ENCODE assay signal across 14 mouse cellular contexts in genomic region chr19:4666815-4667214, GRCm38 (mm10). TPM values are rescaled to one million over a fixed set of nuclear protein-coding genes. Genes with fewer than 3 reads are reported as not detected.
DNase-seq lines count a peak whose midpoint lies in the region; ATAC-seq and TF ChIP-seq lines count a peak whose summit lies in the region.
"Had no signal": no experiment of that assay in that cellular context is flagged by ENCODE, and none has a peak within 500 bp of the region (broad histone marks: within the 10 kb centered on the region; RNA-seq: fewer than 3 reads in every experiment).

No protein-coding gene starts in this region.

- no peak; the same call in none of the 2 replicates for TF ChIP-seq RAD21 in CH12.LX (IDR thresholded peaks at IDR 0.05; ENCODE audit: low read depth, low read length)

- no peaks in the 10 kb centered on the region for H3K27me3 ChIP-seq in heart, postnatal 0 days (ENCODE audit: control insufficient read depth, insufficient read depth, low read length)
- no peaks in the 10 kb centered on the region for H3K27me3 ChIP-seq in liver, adult 2 months (ENCODE audit: control insufficient read depth, insufficient read depth, low read length)
- peaks cover 11% of the 10 kb centered on the region; the same call in 1 of the 2 replicates for H3K27me3 ChIP-seq in liver, embryonic 12.5 days (replicated peaks)
- peaks cover 12% of the 10 kb centered on the region for H3K27me3 ChIP-seq in CH12.LX (replicated peaks)

- dilution Hi-C loops in CH12.LX (cut with MboI; ENCODE audit: extremely low pct_ligation_motif_present, extremely low pct_unique_long_range_greater_than_20kb, low sequenced_read_pairs) = no loop called here

- ATAC-seq in heart, postnatal 0 days (ENCODE audit: insufficient read depth, low read depth) = no peak
- no peak for ATAC-seq in liver, embryonic 12.5 days

- no peak for TF ChIP-seq POLR2A in liver, adult 2 months (IDR thresholded peaks at IDR 0.05; ENCODE audit: extremely low read depth, insufficient read depth, low read length)
- no peak for TF ChIP-seq POLR2A in CH12.LX (IDR thresholded peaks at IDR 0.05; ENCODE audit: low read depth, low read length)

- H3K4me1 ChIP-seq in heart, postnatal 0 days (ENCODE audit: control insufficient read depth, insufficient read depth) = no peaks in the 10 kb centered on the region
- no peaks in the 10 kb centered on the region for H3K4me1 ChIP-seq in liver, adult 2 months (ENCODE audit: control insufficient read depth, insufficient read depth, low read length)
- H3K4me1 ChIP-seq in liver, embryonic 12.5 days = no peaks in the 10 kb centered on the region
- no peaks in the 10 kb centered on the region; a peak in 1 of 4 replicates for H3K4me1 ChIP-seq in CH12.LX (ENCODE audit: control insufficient read depth in 1 of 2, insufficient read depth in 2 of 2)
- H3K4me1 ChIP-seq: forebrain, embryonic 10.5 days; heart, embryonic 10.5 days; hindbrain, embryonic 10.5 days had no signal

- no peak overlapping the region for H3K27ac ChIP-seq in heart, postnatal 0 days (ENCODE audit: low read depth)
- no peak overlapping the region for H3K27ac ChIP-seq in liver, adult 2 months (replicated peaks; ENCODE audit: insufficient read depth, low read depth, low read length)
- no peak overlapping the region for H3K27ac ChIP-seq in liver, embryonic 12.5 days
- H3K27ac ChIP-seq in CH12.LX (ENCODE audit: insufficient read depth, low read depth) = no peak overlapping the region
- H3K27ac ChIP-seq: forebrain, embryonic 10.5 days; gastrocnemius, adult 2 months; heart, embryonic 10.5 days; hindbrain, embryonic 10.5 days had no signal

- no peaks in the 10 kb centered on the region for H3K79me2 ChIP-seq in liver, adult 2 months (ENCODE audit: control insufficient read depth, insufficient read depth, low read length)
- H3K79me2 ChIP-seq in CH12.LX (replicated peaks; ENCODE audit: control insufficient read depth, extremely low read depth, insufficient read depth, poor library complexity, severe bottlenecking) = no peaks in the 10 kb centered on the region

- H3K4me2 ChIP-seq in heart, postnatal 0 days (ENCODE audit: low read depth, low read length) = no peak overlapping the region
- no peak overlapping the region for H3K4me2 ChIP-seq in liver, embryonic 12.5 days
- H3K4me2 ChIP-seq in CH12.LX (ENCODE audit: insufficient read depth, low read depth, poor library complexity, severe bottlenecking) = no peak overlapping the region
- H3K4me2 ChIP-seq: liver, embryonic 11.5 days had no signal

- TF ChIP-seq EP300 in heart, postnatal 0 days (IDR thresholded peaks at IDR 0.05; ENCODE audit: low read depth) = no peak
- TF ChIP-seq EP300 in CH12.LX (IDR thresholded peaks at IDR 0.05; ENCODE audit: low read length) = no peak

- peak; percentile 11; the same call in 1 of the 2 replicates for TF ChIP-seq CTCF in heart, postnatal 0 days (IDR thresholded peaks at IDR 0.05; ENCODE audit: low read depth)
- peak; percentile 9; the same call in 1 of the 2 replicates for TF ChIP-seq CTCF in liver, adult 2 months (IDR thresholded peaks at IDR 0.05; ENCODE audit: low read depth, low read length)
- peak in 1 of 2 experiments; percentile 32; a peak in 1 of 4 replicates for TF ChIP-seq CTCF in CH12.LX (conservative IDR thresholded peaks at IDR 0.05 in 1 of 2, IDR thresholded peaks at IDR 0.05 in 1 of 2; ENCODE audit: low read depth in 2 of 2, low read length in 2 of 2)

- no peaks in the 10 kb centered on the region for H3K36me3 ChIP-seq in heart, postnatal 0 days (replicated peaks; ENCODE audit: control insufficient read depth, insufficient read depth, low read length)
- H3K36me3 ChIP-seq in liver, adult 2 months (ENCODE audit: control insufficient read depth, insufficient read depth, low read length) = no peaks in the 10 kb centered on the region
- H3K36me3 ChIP-seq in liver, embryonic 12.5 days = no peaks in the 10 kb centered on the region
- no peaks in the 10 kb centered on the region for H3K36me3 ChIP-seq in CH12.LX (replicated peaks in 1 of 2; ENCODE audit: control insufficient read depth in 1 of 2, insufficient read depth in 1 of 2, low read length in 1 of 2)
- H3K36me3 ChIP-seq: forebrain, embryonic 10.5 days; heart, embryonic 10.5 days; hindbrain, embryonic 10.5 days had no signal

- intact Hi-C loops in heart, postnatal 25 days (cut with DNase I) = no loop called here

- H3K9me3 ChIP-seq in heart, postnatal 0 days (replicated peaks; ENCODE audit: control insufficient read depth, low read length) = no peaks in the 10 kb centered on the region
- H3K9me3 ChIP-seq in liver, embryonic 12.5 days (replicated peaks) = no peaks in the 10 kb centered on the region
- no peaks in the 10 kb centered on the region for H3K9me3 ChIP-seq in CH12.LX (replicated peaks; ENCODE audit: low read length)
- H3K9me3 ChIP-seq: forebrain, embryonic 10.5 days; heart, embryonic 10.5 days; hindbrain, embryonic 10.5 days had no signal

- DNase-seq in heart, postnatal 0 days (ENCODE audit: low spot score) = no peak
- no peak for DNase-seq in heart, postnatal 25 days (ENCODE audit: low spot score)
- DNase-seq in liver, adult 2 months (ENCODE audit: extremely low read depth, low read depth, low spot score) = no peak
- DNase-seq in CH12.LX (ENCODE audit: extremely low read depth) (peak; percentile 3), adipocyte (ENCODE audit: low spot score) (peak; percentile 17)
- no peak for DNase-seq in left cerebral cortex, adult 8-10 months (ENCODE audit: low spot score in 2 of 2)
- no peak for DNase-seq in thymus, postnatal 4 days
- DNase-seq: cerebellum, adult 9-11 months; gastrocnemius, adult 2 months had no signal

- in situ Hi-C loops in CH12.LX (cut with MboI; ENCODE audit: low pct_ligation_motif_present, low pct_unique_long_range_greater_than_20kb, low sequenced_read_pairs) = no loop called here

- H3K4me3 ChIP-seq in heart, postnatal 0 days (ENCODE audit: low read depth, low read length) = no peak overlapping the region
- no peak overlapping the region for H3K4me3 ChIP-seq in liver, adult 2 months (ENCODE audit: insufficient read depth, low read depth, low read length)
- H3K4me3 ChIP-seq in liver, embryonic 12.5 days = no peak overlapping the region
- H3K4me3 ChIP-seq in CH12.LX (replicated peaks in 1 of 3; ENCODE audit: low read depth in 2 of 3, low read length in 2 of 3, poor library complexity in 1 of 3) = no peak overlapping the region
- H3K4me3 ChIP-seq: forebrain, embryonic 10.5 days; gastrocnemius, adult 2 months; heart, embryonic 10.5 days; hindbrain, embryonic 10.5 days had no signal

- H3K9ac ChIP-seq in heart, postnatal 0 days (replicated peaks; ENCODE audit: low read depth, low read length) = no peak overlapping the region
- no peak overlapping the region for H3K9ac ChIP-seq in liver, adult 2 months (ENCODE audit: low read depth, low read length)
- no peak overlapping the region for H3K9ac ChIP-seq in liver, embryonic 12.5 days
- H3K9ac ChIP-seq in CH12.LX (ENCODE audit: insufficient read depth, low read depth) = no peak overlapping the region

TF ChIP-seq in CH12.LX, 34 proteins besides CTCF, POLR2A, EP300 and RAD21 (continues in another document):
- peak; percentile 26 for TF ChIP-seq SMC3 (IDR thresholded peaks at IDR 0.05; ENCODE audit: low read depth, low read length)

RNA-seq across cellular contexts. Expression of gene Gm960, which starts 31.7 kb away (rescaled TPM):
- total RNA-seq in heart, postnatal 0 days (2014; rRNA removed; ENCODE audit: low replicate concordance) = 0.43 TPM in 1 of 2 replicates, not detected in the other
- 0.54 and 1.6 TPM in 2 replicates for polyA plus RNA-seq in heart, postnatal 0 days (2015; fragmentation: Nextera tagmentation; extraction: Ambion mirVana)
- not detected for total RNA-seq in heart, postnatal 25 days (2021)
- 0.09 and 0.40 TPM in 2 replicates for total RNA-seq in liver, adult 2 months (2014; rRNA removed)
- 0.34 and 0.61 TPM in 2 replicates for polyA plus RNA-seq in liver, adult 2 months (2012; rRNA removed)
- 0.43 and 1.1 TPM in 2 replicates for polyA plus RNA-seq in liver, embryonic 12.5 days (2016; fragmentation: Nextera tagmentation; extraction: Ambion mirVana)
- total RNA-seq in CH12.LX (2012; rRNA removed) (0.38 and 0.67 TPM in 2 replicates), CH12.LX (2014; rRNA removed) (not detected in 2 replicates)
- not detected in 2 replicates for polyA plus RNA-seq in CH12.LX (2012; ENCODE audit: insufficient read length, low read depth)
- total RNA-seq in left cerebral cortex, adult 8-10 months (2022) = 1 to 10 TPM; 1.4 to 4.5 (median 2.2) TPM

RNA-seq across cellular contexts. Expression of gene Rce1, which starts 41.4 kb away (rescaled TPM):
- total RNA-seq in heart, postnatal 0 days (2014; rRNA removed; ENCODE audit: low replicate concordance) = 60.6 and 64.6 TPM in 2 replicates
- polyA plus RNA-seq in heart, postnatal 0 days (2015; fragmentation: Nextera tagmentation; extraction: Ambion mirVana) = 24.8 and 25.6 TPM in 2 replicates
- total RNA-seq in heart, postnatal 25 days (2021) = 10 to 100 TPM; 10.9 to 11.1 TPM
- total RNA-seq in liver, adult 2 months (2014; rRNA removed) = 14.8 and 15.7 TPM in 2 replicates
- polyA plus RNA-seq in liver, adult 2 months (2012; rRNA removed) = 31.0 and 44.9 TPM in 2 replicates
- 35.9 and 39.3 TPM in 2 replicates for polyA plus RNA-seq in liver, embryonic 12.5 days (2016; fragmentation: Nextera tagmentation; extraction: Ambion mirVana)
- total RNA-seq in CH12.LX (2012; rRNA removed) (32.9 and 33.0 TPM in 2 replicates), CH12.LX (2014; rRNA removed) (51.4 and 52.1 TPM in 2 replicates)
- 36.9 and 45.3 TPM in 2 replicates for polyA plus RNA-seq in CH12.LX (2012; ENCODE audit: insufficient read length, low read depth)
- total RNA-seq in left cerebral cortex, adult 8-10 months (2022) = 10 to 100 TPM; 24.8 to 27.5 (median 25.1) TPM

RNA-seq across cellular contexts. Expression of gene Sptbn2, which starts 44.2 kb away (rescaled TPM):
- 0.04 TPM in 2 replicates for total RNA-seq in heart, postnatal 0 days (2014; rRNA removed; ENCODE audit: low replicate concordance)
- 0.05 and 0.12 TPM in 2 replicates for polyA plus RNA-seq in heart, postnatal 0 days (2015; fragmentation: Nextera tagmentation; extraction: Ambion mirVana)
- total RNA-seq in heart, postnatal 25 days (2021) = under 1 TPM; 0.31 to 0.60 TPM
- 36.7 and 41.3 TPM in 2 replicates for total RNA-seq in liver, adult 2 months (2014; rRNA removed)
- polyA plus RNA-seq in liver, adult 2 months (2012; rRNA removed) = 11.7 and 12.9 TPM in 2 replicates
- 0.14 and 0.30 TPM in 2 replicates for polyA plus RNA-seq in liver, embryonic 12.5 days (2016; fragmentation: Nextera tagmentation; extraction: Ambion mirVana)
- total RNA-seq in CH12.LX (2012; rRNA removed) (2.3 and 2.7 TPM in 2 replicates), CH12.LX (2014; rRNA removed) (0.08 and 0.15 TPM in 2 replicates)
- 0.24 and 0.72 TPM in 2 replicates for polyA plus RNA-seq in CH12.LX (2012; ENCODE audit: insufficient read length, low read depth)
- 100 to 1,000 TPM; 453 to 534 (median 492) TPM for total RNA-seq in left cerebral cortex, adult 8-10 months (2022)

RNA-seq across cellular contexts. Expression of gene Lrfn4, which starts 51.3 kb away (rescaled TPM):
- total RNA-seq in heart, postnatal 0 days (2014; rRNA removed; ENCODE audit: low replicate concordance) = 32.2 and 45.8 TPM in 2 replicates
- 1.7 and 1.9 TPM in 2 replicates for polyA plus RNA-seq in heart, postnatal 0 days (2015; fragmentation: Nextera tagmentation; extraction: Ambion mirVana)
- total RNA-seq in heart, postnatal 25 days (2021) = 10 to 100 TPM in 1 of 2 experiments, 1 to 10 TPM in 1; 9.5 to 10.5 TPM
- total RNA-seq in liver, adult 2 months (2014; rRNA removed) = 0.13 and 0.18 TPM in 2 replicates
- 0.27 and 0.35 TPM in 2 replicates for polyA plus RNA-seq in liver, adult 2 months (2012; rRNA removed)
- polyA plus RNA-seq in liver, embryonic 12.5 days (2016; fragmentation: Nextera tagmentation; extraction: Ambion mirVana) = 2.6 and 2.7 TPM in 2 replicates
- total RNA-seq in CH12.LX (2012; rRNA removed) = 2.0 and 2.3 TPM in 2 replicates
- 0.59 and 0.75 TPM in 2 replicates for total RNA-seq in CH12.LX (2014; rRNA removed)
- polyA plus RNA-seq in CH12.LX (2012; ENCODE audit: insufficient read length, low read depth) = 1.7 and 1.9 TPM in 2 replicates
- 10 to 100 TPM; 35.4 to 42.1 (median 39.5) TPM for total RNA-seq in left cerebral cortex, adult 8-10 months (2022)

Comparison
In these comparisons a context has a peak if more than half of its experiments do, and no peak if none do; other contexts are left out.
1. DNase-seq: peak in CH12.LX (single experiment) and adipocyte (single experiment); none in heart, postnatal 0 days (single experiment), heart, postnatal 25 days (single experiment), liver, adult 2 months (single experiment), left cerebral cortex, adult 8-10 months (0 of 2) and thymus, postnatal 4 days (single experiment).
2. RNA of gene Sptbn2, which starts 44.2 kb away (total RNA-seq): 453 to 534 TPM in left cerebral cortex, adult 8-10 months; 36.7 to 41.3 TPM in liver, adult 2 months, 0.08 to 2.7 TPM in CH12.LX, 0.31 to 0.60 TPM in heart, postnatal 25 days and 0.04 TPM in heart, postnatal 0 days; every median in the first group is over 10 times any median in the second.